In the genomic region with DNA sequence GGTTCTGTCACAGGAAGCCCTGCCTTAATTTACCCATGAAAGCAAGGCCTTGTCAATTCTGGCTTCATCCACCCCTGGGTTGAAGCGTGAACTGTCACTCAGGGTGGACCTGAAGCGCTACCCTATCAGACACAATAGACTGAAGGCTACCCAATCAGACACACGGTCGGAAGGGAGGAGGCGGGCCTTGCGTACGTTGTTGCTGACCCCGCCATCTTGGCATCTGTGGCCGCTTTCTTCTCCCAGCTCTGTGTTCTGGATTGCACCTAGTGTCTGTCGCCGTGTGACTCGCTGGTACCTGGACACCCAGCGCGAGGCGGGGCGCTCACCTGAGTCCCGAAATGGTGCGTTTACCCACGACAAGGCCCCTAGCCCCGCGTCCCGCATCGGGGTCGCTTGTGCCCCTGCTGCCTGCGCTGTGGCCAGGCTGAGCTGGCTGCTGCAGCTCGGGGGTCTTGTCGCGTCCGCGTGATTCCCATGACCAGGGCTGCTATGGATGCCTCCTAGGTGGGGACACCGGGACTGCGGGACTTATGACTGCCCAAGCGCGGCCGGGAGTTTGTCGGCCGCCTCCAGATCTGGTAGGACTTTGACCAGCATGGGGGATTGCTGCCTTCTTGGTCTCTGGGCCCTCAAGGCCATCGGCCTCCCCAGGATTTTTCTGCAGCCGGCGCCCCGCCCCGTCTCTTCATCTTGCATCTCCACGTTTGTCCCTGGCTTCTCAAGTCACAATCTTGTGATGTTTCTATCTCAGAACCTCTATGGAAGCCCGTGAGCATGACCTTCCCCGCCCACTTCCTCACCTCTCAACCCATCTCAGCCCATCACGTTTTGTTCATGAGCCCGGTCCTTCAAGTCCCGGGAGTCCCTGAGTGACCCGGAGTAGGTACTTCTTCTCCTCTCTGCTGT, we compare ENCODE assay signal across 8 mouse cellular contexts. TPM values are rescaled to one million over a fixed set of nuclear protein-coding genes. Genes with fewer than 3 reads are reported as not detected.
DNase-seq lines count a peak whose midpoint lies in the region; ATAC-seq and TF ChIP-seq lines count a peak whose summit lies in the region.

A gene (plus strand): TSS at position 183 of the 909 bp plus-strand sequence.

- peaks cover 10% of the 10 kb centered on the region for H3K4me1 ChIP-seq in bone marrow macrophage, adult 2 months (ENCODE audit: control insufficient read depth, insufficient read depth, low read length)
- peaks cover 3% of the 10 kb centered on the region; the same call in 1 of the 2 replicates for H3K4me1 ChIP-seq in embryonic fibroblast, embryonic 13.5 days (ENCODE audit: control insufficient read depth, insufficient read depth, low read length)
- H3K4me1 ChIP-seq in kidney, embryonic 14.5 days (ENCODE audit: control insufficient read depth, insufficient read depth, low read length), result peaks cover 14% of the 10 kb centered on the region
- peaks cover 13% of the 10 kb centered on the region for H3K4me1 ChIP-seq in limb, embryonic 15.5 days

- TF ChIP-seq POLR2A in bone marrow macrophage, adult 2 months (IDR thresholded peaks at IDR 0.05; ENCODE audit: borderline replicate concordance, low read depth, low read length), result no peak
- peak; percentile 85 for TF ChIP-seq POLR2A in embryonic fibroblast, embryonic 13.5 days (IDR thresholded peaks at IDR 0.05; ENCODE audit: low read depth, low read length)

- H3K27ac ChIP-seq in bone marrow macrophage, adult 2 months (ENCODE audit: insufficient read depth, low read depth, low read length), result peak within 1 kb of the TSS; percentile 15; the same call in 1 of the 2 replicates
- H3K27ac ChIP-seq in embryonic fibroblast, embryonic 13.5 days (ENCODE audit: insufficient read depth, low read length), result no peak within 1 kb of the TSS
- H3K27ac ChIP-seq in kidney, embryonic 14.5 days (ENCODE audit: low read depth, low read length), result peak within 1 kb of the TSS; percentile 86
- peak within 1 kb of the TSS; percentile 88 for H3K27ac ChIP-seq in limb, embryonic 15.5 days

- DNase-seq in A20 (ENCODE audit: low read depth, low spot score), result peak; percentile 93
- peak; percentile 92 to 93 for DNase-seq in heart, adult 9 months (ENCODE audit: low spot score in 2 of 2)
- peak; percentile 55 to 73 for DNase-seq in monocyte, adult 2 months (ENCODE audit: low read depth in 1 of 2, low spot score in 2 of 2)
- peak; percentile 87 to 88 for DNase-seq in spleen, postnatal 36 days (ENCODE audit: low spot score in 2 of 2)

- no peak for TF ChIP-seq CTCF in bone marrow macrophage, adult 2 months (IDR thresholded peaks at IDR 0.05; ENCODE audit: low read depth, low read length)
- no peak for TF ChIP-seq CTCF in embryonic fibroblast, embryonic 13.5 days (IDR thresholded peaks at IDR 0.05; ENCODE audit: borderline replicate concordance, insufficient read depth, low read length)

- peak; percentile 100 for ATAC-seq in kidney, embryonic 14.5 days (ENCODE audit: low FRiP score, low TSS enrichment)
- peak; percentile 100 for ATAC-seq in limb, embryonic 15.5 days (ENCODE audit: insufficient number of reproducible peaks, low FRiP score, low TSS enrichment, low read depth)

- peak within 1 kb of the TSS; percentile 78 for H3K4me3 ChIP-seq in bone marrow macrophage, adult 2 months (ENCODE audit: insufficient read depth, low read length)
- H3K4me3 ChIP-seq in embryonic fibroblast, embryonic 13.5 days (ENCODE audit: insufficient read depth, low read length), result peak within 1 kb of the TSS; percentile 57
- peak within 1 kb of the TSS; percentile 93 for H3K4me3 ChIP-seq in kidney, embryonic 14.5 days (ENCODE audit: low read length)
- H3K4me3 ChIP-seq in limb, embryonic 15.5 days, result peak within 1 kb of the TSS; percentile 63

- peak within 1 kb of the TSS; percentile 97 for H3K9ac ChIP-seq in kidney, embryonic 14.5 days (ENCODE audit: low read depth, low read length)
- peak within 1 kb of the TSS; percentile 77 for H3K9ac ChIP-seq in limb, embryonic 15.5 days

- no peaks in the 10 kb centered on the region for H3K9me3 ChIP-seq in kidney, embryonic 14.5 days (ENCODE audit: control insufficient read depth, low read length)
- H3K9me3 ChIP-seq in limb, embryonic 15.5 days, result no peaks in the 10 kb centered on the region

- under 1% methylated on average over 49 of the region's 49 CpGs for WGBS in kidney, embryonic 14.5 days
- under 1% methylated on average over 49 of the region's 49 CpGs for WGBS in limb, embryonic 15.5 days

- H3K36me3 ChIP-seq in kidney, embryonic 14.5 days (ENCODE audit: control insufficient read depth, insufficient read depth, low read length), result peaks cover 23% of the 10 kb centered on the region
- peaks cover 22% of the 10 kb centered on the region for H3K36me3 ChIP-seq in limb, embryonic 15.5 days

- H3K27me3 ChIP-seq in kidney, embryonic 14.5 days (ENCODE audit: control insufficient read depth, insufficient read depth, low read length), result no peaks in the 10 kb centered on the region
- no peaks in the 10 kb centered on the region for H3K27me3 ChIP-seq in limb, embryonic 15.5 days

- peak within 1 kb of the TSS; percentile 68 for H3K4me2 ChIP-seq in kidney, embryonic 14.5 days (replicated peaks; ENCODE audit: low read depth, low read length)
- peak within 1 kb of the TSS; percentile 55 for H3K4me2 ChIP-seq in limb, embryonic 15.5 days

RNA-seq across cellular contexts. Expression of the gene that starts here (rescaled TPM):
- 15.0 and 15.6 TPM in 2 replicates for polyA plus RNA-seq in bone marrow macrophage, adult 2 months (2012; ENCODE audit: insufficient read depth, insufficient read length, missing spikeins)
- 12.1 and 22.4 TPM in 2 replicates for polyA plus RNA-seq in embryonic fibroblast, embryonic 13.5 days (2011; ENCODE audit: insufficient read length, low read depth, missing spikeins)
- 39.6 and 46.8 TPM in 2 replicates for polyA plus RNA-seq in kidney, embryonic 14.5 days (2014; fragmentation: Nextera tagmentation; extraction: Ambion mirVana)
- polyA plus RNA-seq in limb, embryonic 15.5 days (2015; fragmentation: Nextera tagmentation; extraction: Ambion mirVana), result 30.9 and 33.7 TPM in 2 replicates
